Mouse (Mus musculus): ENCODE measurements around the gene Cyb5b.

- no peak for TF ChIP-seq CTCF (IDR thresholded peaks at IDR 0.05; ENCODE audit: borderline replicate concordance, extremely low read depth, insufficient read depth, insufficient read length)
- no peak for TF ChIP-seq POLR2A (IDR thresholded peaks at IDR 0.05; ENCODE audit: borderline replicate concordance, extremely low read depth, insufficient read depth, insufficient read length, poor library complexity, severe bottlenecking)
Observed at GRCm38 (mm10) chr8:107113209-107113608, 37.2 kb upstream of the Cyb5b start.

All from brain, embryonic 14.5 days (tissue).